Mouse (Mus musculus): Measurements from ENCODE around the gene Hnrnpab. TPM values are rescaled to one million over a fixed set of nuclear protein-coding genes. Genes with fewer than 3 reads are reported as not detected.

Hnrnpab gene
- polyA plus RNA-seq, 1 experiment: 174 TPM

GRCm38 (mm10) chr11:51551253-51551652 is 55.4 kb downstream of the Hnrnpab start:
- 36% methylated on average over 5 of the region's 5 CpGs for WGBS
- no peak for DNase-seq
- TF ChIP-seq CTCF (IDR thresholded peaks at IDR 0.05; ENCODE audit: insufficient read depth, low read length) (no peak), POLR2A (IDR thresholded peaks at IDR 0.05; ENCODE audit: borderline replicate concordance, extremely low read depth, low read depth, low read length) (no peak)

More at GRCm38 (mm10) chr11:51551253-51551652, 55.4 kb downstream of the Hnrnpab start:
- Histone ChIP-seq H3K4me1 (ENCODE audit: control insufficient read depth, insufficient read depth, low read length) (no peaks in the 10 kb centered on the region), H3K4me3 (replicated peaks; ENCODE audit: extremely low read depth, low read depth, low read length) (no peak overlapping the region)

Other genes with a start within 250 kb of the Hnrnpab start
- gene Phykpl, start 22.1 kb downstream of the Hnrnpab start, polyA plus RNA-seq (2012; rRNA removed): 19.8 and 25.4 TPM in 2 replicates
- 22.6 and 33.3 TPM in 2 replicates for gene Nhp2, start 12.9 kb upstream of the Hnrnpab start, polyA plus RNA-seq (2012; rRNA removed)
- 64.9 and 65.8 TPM in 2 replicates for gene Rmnd5b, start 29.0 kb upstream of the Hnrnpab start, polyA plus RNA-seq (2012; rRNA removed)
- 43.7 and 45.9 TPM in 2 replicates for gene N4bp3, start 44.0 kb upstream of the Hnrnpab start, polyA plus RNA-seq (2012; rRNA removed)
- gene D930048N14Rik, start 44.1 kb upstream of the Hnrnpab start, polyA plus RNA-seq (2012; rRNA removed): 9.1 and 13.2 TPM in 2 replicates
- gene 0610009B22Rik, start 82.0 kb upstream of the Hnrnpab start, polyA plus RNA-seq (2012; rRNA removed): 6.9 and 8.3 TPM in 2 replicates
- 11.9 and 12.9 TPM in 2 replicates for gene Sec24a, start 156.8 kb upstream of the Hnrnpab start, polyA plus RNA-seq (2012; rRNA removed)
- 13.1 and 24.9 TPM in 2 replicates for gene Sar1b, start 156.8 kb upstream of the Hnrnpab start, polyA plus RNA-seq (2012; rRNA removed)